Mouse (Mus musculus) heart, adult 2 months (tissue): Measurements from ENCODE around the gene Ctns. TPM values are rescaled to one million over a fixed set of nuclear protein-coding genes. Genes with fewer than 3 reads are reported as not detected.

ENCODE experiments used
- DNase-seq, 2 experiments: peaks; one replicate each; pipeline ENCODE4 v3.0.0; 2021
- H3K27ac ChIP-seq: fragments of 200-600 bp; 2 replicates; pipeline ENCODE4 v1.8.1; 2022
- H3K27me3 ChIP-seq: fragments of 200-500 bp; 2 replicates; pipeline ENCODE4 v1.6.1; 2012; ENCODE audit warnings: mild to moderate bottlenecking, low read length, inconsistent platforms, mixed read lengths; ENCODE audit not compliant: control insufficient read depth, insufficient read depth
- H3K36me3 ChIP-seq: fragments of 200-500 bp; 2 replicates; pipeline ENCODE4 v1.6.1; 2012; ENCODE audit warnings: low read length, inconsistent platforms; ENCODE audit not compliant: control insufficient read depth, insufficient read depth
- H3K4me1 ChIP-seq: fragments of 200-500 bp; 2 replicates; pipeline ENCODE4 v1.6.1; 2011; ENCODE audit warnings: low read length; ENCODE audit not compliant: control insufficient read depth, insufficient read depth
- H3K4me3 ChIP-seq: fragments of 200-600 bp; 2 replicates; pipeline ENCODE4 v1.8.1; 2022
- H3K79me2 ChIP-seq: fragments of 200-500 bp; replicated peaks from 2 replicates; pipeline ENCODE4 v1.6.1; 2012; ENCODE audit warnings: mild to moderate bottlenecking, inconsistent platforms, low read length, moderate library complexity, mixed read lengths; ENCODE audit not compliant: control insufficient read depth, insufficient read depth
- H3K9ac ChIP-seq: fragments of 200-500 bp; 2 replicates; pipeline ENCODE4 v1.6.1; 2012; ENCODE audit warnings: low read depth, mild to moderate bottlenecking, control low read depth, inconsistent platforms, low read length, mixed read lengths
- CTCF ChIP-seq: fragments of 200-600 bp; IDR thresholded peaks from 2 replicates; pipeline ENCODE4 v1.8.1; 2022; ENCODE audit warnings: antibody characterized with exemption, mild to moderate bottlenecking, moderate library complexity
- EP300 ChIP-seq: fragments of 200-500 bp; IDR thresholded peaks from 2 replicates; pipeline ENCODE4 v1.6.1; 2011; ENCODE audit warnings: low read depth, low read length, control low read depth; ENCODE audit not compliant: insufficient read depth
- POLR2A ChIP-seq: fragments of 200-500 bp; IDR thresholded peaks from 2 replicates; pipeline ENCODE4 v1.6.1; 2011; ENCODE audit warnings: mild to moderate bottlenecking, low read depth, low read length, control low read depth; ENCODE audit not compliant: insufficient read depth
- WGBS: fragments of 180-500 bp; shearing (Covaris S2); methylation state at CpG from one replicate; pipeline ENCODE4 v1.1.7; 2018; 5-methylcytosine and 5-hydroxymethylcytosine counted together
- intact Hi-C: fragments of 180-260 bp; cut with DNase I; formaldehyde crosslinking; loops from one replicate; pipeline ENCODE4 v1.15.1; 2025
- polyA plus RNA-seq: library from polyadenylated mRNA; depleted of rRNA; stranded (reverse); fragments of >200 nt; gene quantifications from 2 replicates; pipeline ENCODE4 v1.2.3, GENCODE M21; 2012
- total RNA-seq, 2 experiments: library from RNA; stranded (reverse); gene quantifications; 2 replicates each; pipeline ENCODE4 v1.2.3; 2021

Gene Ctns
- total and polyA plus RNA-seq, 3 experiments: 10.7 to 12.7 (median 11.8) TPM

- DNase-seq: peak in 1 of 2 experiments; percentile 23
Measured at GRCm38 (mm10) chr11:73203895-73204294, 5.1 kb upstream of the Ctns start.

GRCm38 (mm10) chr11:73201597-73201996 lies 2.8 kb upstream of the Ctns start:
- H3K36me3 ChIP-seq: no peaks in the 10 kb centered on the region
- H3K4me1 ChIP-seq: peaks cover 6% of the 10 kb centered on the region
- intact Hi-C loops: loop anchor here (2.0 to 5.0 kb wide), 2 partner anchors 34 to 63 kb away; partner anchors contain the start of gene Haspin
- WGBS: 30% methylated on average over 4 of the region's 4 CpGs
- no peaks in the 10 kb centered on the region for H3K27me3 ChIP-seq
- H3K27ac ChIP-seq: peak overlapping the region; percentile 15; the same call in 1 of the 2 replicates
- H3K4me3 ChIP-seq: no peak overlapping the region
- TF ChIP-seq EP300: no peak
- peak; percentile 52 for TF ChIP-seq CTCF
- TF ChIP-seq POLR2A: no peak
- H3K9ac ChIP-seq: no peak overlapping the region
- peak in 1 of 2 experiments; percentile 26 for DNase-seq
- no peaks in the 10 kb centered on the region for H3K79me2 ChIP-seq

More at GRCm38 (mm10) chr11:73203895-73204294, 5.1 kb upstream of the Ctns start:
- Histone ChIP-seq H3K27ac (peak overlapping the region; percentile 26; the same call in 1 of the 2 replicates), H3K79me2 (no peaks in the 10 kb centered on the region), H3K4me1 (peaks cover 6% of the 10 kb centered on the region), H3K36me3 (no peaks in the 10 kb centered on the region), H3K27me3 (no peaks in the 10 kb centered on the region), H3K9ac (no peak overlapping the region), H3K4me3 (no peak overlapping the region)
- no peak for TF ChIP-seq CTCF
- TF ChIP-seq EP300: no peak
- TF ChIP-seq POLR2A: no peak
- intact Hi-C loops: loop anchor here (5.0 kb wide), 1 partner anchor 37 kb away; no protein-coding TSS in a partner anchor
- 79% methylated on average over 8 of the region's 8 CpGs for WGBS

GRCm38 (mm10) chr11:73201021-73201420 lies 2.2 kb upstream of the Ctns start:
- peaks cover 6% of the 10 kb centered on the region for H3K4me1 ChIP-seq
- intact Hi-C loops: loop anchor here (2.0 to 5.0 kb wide), 2 partner anchors 34 to 62 kb away; partner anchors contain the start of gene Haspin
- H3K27me3 ChIP-seq: no peaks in the 10 kb centered on the region
- peak overlapping the region; percentile 15; the same call in 1 of the 2 replicates for H3K27ac ChIP-seq
- no peak overlapping the region for H3K9ac ChIP-seq
- H3K36me3 ChIP-seq: no peaks in the 10 kb centered on the region
- TF ChIP-seq EP300 (no peak), CTCF (no peak), POLR2A (no peak)
- no peak for DNase-seq
- 59% methylated on average over 2 of the region's 2 CpGs for WGBS
- H3K79me2 ChIP-seq: no peaks in the 10 kb centered on the region
- no peak overlapping the region for H3K4me3 ChIP-seq

- WGBS: 3% methylated on average over 12 of the region's 12 CpGs
- H3K27me3 ChIP-seq: no peaks in the 10 kb centered on the region
- DNase-seq: no peak
- intact Hi-C loops: loop anchor here (2.0 to 5.0 kb wide), 2 partner anchors 33 to 61 kb away; partner anchors contain the start of gene Haspin
- H3K36me3 ChIP-seq: no peaks in the 10 kb centered on the region
- peak overlapping the region; percentile 92 for H3K27ac ChIP-seq
- peak overlapping the region; percentile 93 for H3K4me3 ChIP-seq
- H3K9ac ChIP-seq: peak overlapping the region; percentile 86
- peaks cover 6% of the 10 kb centered on the region for H3K4me1 ChIP-seq
- no peak for TF ChIP-seq POLR2A
- no peak for TF ChIP-seq EP300
- no peak for TF ChIP-seq CTCF
- H3K79me2 ChIP-seq: no peaks in the 10 kb centered on the region
Measured at GRCm38 (mm10) chr11:73199879-73200278, 1.0 kb upstream of the Ctns start.

GRCm38 (mm10) chr11:73199230-73199712 lies 429 bp upstream of the Ctns start, which contains the start of gene Shpk:
Gene Shpk, plus strand, starts transcription at chr11:73199460.
- Histone ChIP-seq H3K9ac (peak within 1 kb of the TSS; percentile 86), H3K79me2 (no peaks in the 10 kb centered on the region), H3K4me1 (peaks cover 6% of the 10 kb centered on the region), H3K4me3 (peak within 1 kb of the TSS; percentile 93), H3K27ac (peak within 1 kb of the TSS; percentile 92), H3K36me3 (no peaks in the 10 kb centered on the region), H3K27me3 (no peaks in the 10 kb centered on the region)
- TF ChIP-seq CTCF (no peak; the same call in 1 of the 2 replicates), POLR2A (peak; percentile 87)
- DNase-seq: peak; percentile 92 to 96
- intact Hi-C loops: no loop called here
- under 1% methylated on average over 32 of the region's 32 CpGs for WGBS

GRCm38 (mm10) chr11:73198190-73198589 lies 652 bp downstream of the Ctns start:
- H3K4me1 ChIP-seq: peaks cover 6% of the 10 kb centered on the region
- peak overlapping the region; percentile 92; the same call in 1 of the 2 replicates for H3K27ac ChIP-seq
- H3K36me3 ChIP-seq: no peaks in the 10 kb centered on the region
- 9% methylated on average over 1 of the region's 1 CpGs for WGBS
- peak overlapping the region; percentile 67 for H3K9ac ChIP-seq
- TF ChIP-seq POLR2A: no peak
- TF ChIP-seq EP300: no peak
- TF ChIP-seq CTCF: no peak
- H3K27me3 ChIP-seq: no peaks in the 10 kb centered on the region
- intact Hi-C loops: no loop called here
- no peaks in the 10 kb centered on the region for H3K79me2 ChIP-seq
- H3K4me3 ChIP-seq: peak overlapping the region; percentile 93
- DNase-seq: no peak
